Mouse (Mus musculus) forebrain, embryonic 15.5 days (tissue): ENCODE data around the gene Rhox6. TPM values are rescaled to one million over a fixed set of nuclear protein-coding genes. Genes with fewer than 3 reads are reported as not detected.
"Not testable (repeated sequence)": the region's sequence is repeated elsewhere in the genome, so short reads cannot be mapped to it uniquely, and the experiment has no call there.

Experiments used
- ATAC-seq: fragments of 200-750 bp; cut with Nextera tagmentation; replicated peaks from 2 replicates; pipeline ENCODE4 v1.8.0; 2017; ENCODE audit warnings: mild to moderate bottlenecking, moderate TSS enrichment, moderate library complexity
- H3K27ac ChIP-seq: fragments of 300-500 bp; sonication (generic); replicated peaks from 2 replicates; pipeline ENCODE4 v1.5.1; 2015; ENCODE audit warnings: mild to moderate bottlenecking, inconsistent platforms
- H3K27me3 ChIP-seq: fragments of 300-500 bp; sonication (generic); 2 replicates; pipeline ENCODE4 v1.6.1; 2015; ENCODE audit warnings: inconsistent platforms
- H3K36me3 ChIP-seq: fragments of 300-500 bp; sonication (generic); 2 replicates; pipeline ENCODE4 v1.6.1; 2015; ENCODE audit warnings: mild to moderate bottlenecking, inconsistent platforms
- H3K4me1 ChIP-seq: fragments of 300-500 bp; sonication (generic); 2 replicates; pipeline ENCODE4 v1.6.1; 2015; ENCODE audit warnings: inconsistent platforms
- H3K4me2 ChIP-seq: fragments of 300-500 bp; sonication (generic); replicated peaks from 2 replicates; pipeline ENCODE4 v1.6.1; 2015; ENCODE audit warnings: mild to moderate bottlenecking, inconsistent platforms
- H3K4me3 ChIP-seq: fragments of 300-500 bp; sonication (generic); 2 replicates; pipeline ENCODE4 v1.5.1; 2015; ENCODE audit warnings: mild to moderate bottlenecking, inconsistent platforms
- H3K9ac ChIP-seq: fragments of 300-500 bp; sonication (generic); replicated peaks from 2 replicates; pipeline ENCODE4 v1.6.1; 2015; ENCODE audit warnings: mild to moderate bottlenecking, inconsistent platforms
- H3K9me3 ChIP-seq: fragments of 300-500 bp; sonication (generic); 2 replicates; pipeline ENCODE4 v1.6.1; 2016; ENCODE audit warnings: inconsistent platforms
- WGBS: fragments of 180-500 bp; shearing (Covaris S2); methylation state at CpG from one replicate; pipeline ENCODE4 v1.1.7; 2015; ENCODE audit warnings: mixed read lengths; 5-methylcytosine and 5-hydroxymethylcytosine counted together
- polyA plus RNA-seq: library from polyadenylated mRNA; unstranded; fragments of >200 nt; fragmentation: Nextera tagmentation; extraction: Ambion mirVana; gene quantifications from 2 replicates; pipeline ENCODE4 v1.2.1, GENCODE M21; 2015

The Rhox6 gene
- not detected in 2 replicates for polyA plus RNA-seq

DNA sequence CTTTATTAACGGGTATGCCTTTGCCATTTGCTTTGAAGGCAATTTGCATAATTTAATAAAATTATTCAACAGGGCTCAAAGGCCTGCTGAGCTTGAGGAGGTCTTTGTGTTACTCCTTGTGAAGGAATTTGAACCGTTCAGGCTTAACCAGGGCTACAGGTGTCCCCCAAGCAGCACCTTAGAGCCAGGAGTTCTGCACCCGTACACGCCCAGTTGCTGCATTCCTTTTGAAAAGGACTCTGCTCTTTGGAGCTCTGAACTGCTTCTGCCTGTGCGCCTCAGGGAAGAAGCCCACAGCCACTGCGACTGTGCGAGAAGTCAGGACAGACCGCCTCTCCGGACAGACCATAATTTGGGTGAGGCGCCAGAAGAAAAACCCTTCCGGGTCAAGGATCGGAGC, at the start of gene Rhox6:
Rhox6 (plus strand) TSS at position 301 of the 400 bp plus-strand sequence.
- WGBS = 78% methylated on average over 4 of the region's 12 CpGs
- ATAC-seq, H3K36me3 ChIP-seq: not testable (repeated sequence)

DNA sequence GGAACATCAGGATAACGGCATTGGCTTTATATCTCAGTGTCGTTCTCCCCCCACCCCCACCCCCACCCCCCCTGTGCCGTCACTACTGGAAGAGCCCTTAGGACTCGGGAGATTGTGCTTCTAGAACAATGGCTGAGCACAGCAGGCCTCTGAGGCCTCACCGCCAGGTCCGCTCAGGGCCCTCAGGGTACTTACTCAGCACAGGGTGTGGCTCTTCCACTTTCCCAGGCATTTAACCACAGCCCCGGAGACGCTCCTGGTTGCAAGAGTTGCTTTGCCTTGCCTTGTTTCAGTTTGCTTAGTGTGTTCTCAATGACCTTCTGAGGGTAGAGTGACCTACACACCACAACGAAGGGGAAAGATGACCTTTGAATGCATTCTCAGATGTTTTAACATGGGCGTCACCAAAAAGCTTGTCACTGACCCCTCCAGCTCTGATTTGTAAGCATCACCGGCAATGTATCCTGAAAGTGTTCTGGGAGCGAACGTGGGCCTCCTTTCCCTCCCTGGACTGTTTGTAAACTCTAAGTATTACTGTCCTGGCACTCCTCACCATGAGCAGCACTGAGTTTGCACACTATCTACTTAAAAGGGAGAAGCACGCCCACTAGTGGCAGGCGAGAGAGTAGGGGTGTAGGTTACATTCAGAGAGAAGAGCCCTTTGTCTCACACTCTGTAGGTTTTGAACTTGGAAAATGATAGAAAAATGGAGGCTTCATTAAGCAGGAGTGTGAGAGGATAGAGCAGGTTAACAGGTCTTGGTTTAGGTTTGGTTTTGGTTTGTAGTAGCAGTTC, 19.2 kb upstream of the Rhox6 start:
- Histone ChIP-seq H3K4me3 (no peak overlapping the region), H3K9me3 (no peaks in the 10 kb centered on the region), H3K27ac (no peak overlapping the region), H3K4me1 (no peaks in the 10 kb centered on the region), H3K9ac (no peak overlapping the region), H3K27me3 (no peaks in the 10 kb centered on the region), H3K4me2 (no peak overlapping the region), H3K36me3 (no peaks in the 10 kb centered on the region)
- no peak for ATAC-seq
- 79% methylated on average over 15 of the region's 15 CpGs for WGBS

More for the DNA sequence above, at the start of gene Rhox6:
- not testable (repeated sequence) for H3K4me2 ChIP-seq, H3K9ac ChIP-seq, H3K4me1 ChIP-seq, H3K4me3 ChIP-seq, H3K27me3 ChIP-seq, H3K27ac ChIP-seq, H3K9me3 ChIP-seq

DNA sequence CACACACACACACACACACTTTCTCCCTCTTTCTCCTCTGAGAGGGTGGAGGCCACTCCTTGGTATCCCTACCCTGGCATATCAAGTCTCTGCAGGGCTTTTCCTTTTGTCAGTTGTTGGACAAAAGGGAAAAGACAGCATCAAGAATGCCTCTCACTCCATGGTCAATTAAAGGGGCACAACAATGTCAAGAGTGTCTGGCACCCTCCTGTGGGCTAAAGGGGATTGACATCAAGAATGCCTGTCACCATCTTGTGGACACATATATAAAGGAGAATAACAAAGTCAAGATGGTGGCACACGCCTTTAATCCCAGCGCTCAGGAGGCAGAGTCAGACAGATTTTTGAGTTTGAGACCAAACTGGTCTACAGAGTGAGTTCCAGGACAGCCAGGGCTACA, 17.3 kb upstream of the Rhox6 start:
- no peak overlapping the region for H3K9ac ChIP-seq
- 87% methylated on average over 2 of the region's 2 CpGs for WGBS
- no peaks in the 10 kb centered on the region for H3K4me1 ChIP-seq
- no peak for ATAC-seq
- H3K9me3 ChIP-seq = no peaks in the 10 kb centered on the region
- no peaks in the 10 kb centered on the region for H3K36me3 ChIP-seq
- no peaks in the 10 kb centered on the region for H3K27me3 ChIP-seq
- H3K27ac ChIP-seq = no peak overlapping the region
- no peak overlapping the region for H3K4me2 ChIP-seq
- no peak overlapping the region for H3K4me3 ChIP-seq

DNA sequence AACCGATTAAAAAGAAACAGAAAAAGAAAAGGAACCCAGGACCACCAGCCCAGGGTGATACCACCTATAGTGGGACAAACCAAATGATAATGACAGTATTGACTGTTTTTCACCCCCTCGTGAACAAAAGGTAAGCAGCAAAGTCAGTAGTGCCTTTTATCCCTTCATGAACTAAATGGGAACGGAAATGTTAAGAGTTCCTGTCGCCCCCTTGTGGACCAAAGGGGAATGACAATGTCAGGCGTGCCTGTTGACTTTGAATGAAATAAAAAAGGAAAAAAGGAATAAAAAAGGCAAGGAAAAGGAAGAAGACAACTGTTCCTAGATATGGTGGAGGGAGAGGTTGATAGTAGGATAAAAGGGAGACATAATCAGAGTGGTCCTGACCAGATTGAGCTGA, 15.5 kb upstream of the Rhox6 start:
- WGBS = 31% methylated on average over 5 of the region's 5 CpGs
- Histone ChIP-seq H3K36me3 (no peaks in the 10 kb centered on the region), H3K9me3 (no peaks in the 10 kb centered on the region), H3K4me2 (no peak overlapping the region), H3K4me3 (no peak overlapping the region), H3K27me3 (no peaks in the 10 kb centered on the region), H3K9ac (no peak overlapping the region), H3K27ac (no peak overlapping the region), H3K4me1 (no peaks in the 10 kb centered on the region)
- no peak for ATAC-seq

DNA sequence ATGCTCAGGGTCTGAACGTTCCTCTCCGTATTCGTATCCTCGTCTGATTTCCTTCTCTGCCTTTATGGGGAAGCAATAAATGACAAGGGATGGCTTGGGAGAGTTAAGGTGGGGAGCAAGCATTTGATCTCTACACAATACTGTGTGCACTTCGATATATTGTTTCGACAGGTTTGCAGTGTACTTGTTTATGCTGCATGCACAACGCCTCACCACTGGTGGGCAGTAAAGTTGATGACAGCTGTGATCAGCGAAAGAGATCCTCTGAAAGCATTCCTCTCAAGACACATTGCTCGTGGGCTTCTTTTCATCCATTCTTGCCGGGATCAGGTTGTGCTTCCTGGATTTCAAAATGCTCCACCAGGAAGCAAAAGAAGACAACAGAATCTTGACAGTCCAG, 11.0 kb upstream of the Rhox6 start:
- Histone ChIP-seq H3K4me2 (no peak overlapping the region), H3K4me3 (no peak overlapping the region), H3K9me3 (no peaks in the 10 kb centered on the region), H3K27me3 (no peaks in the 10 kb centered on the region), H3K4me1 (no peaks in the 10 kb centered on the region), H3K27ac (no peak overlapping the region), H3K9ac (no peak overlapping the region), H3K36me3 (no peaks in the 10 kb centered on the region)
- WGBS = 71% methylated on average over 10 of the region's 10 CpGs
- no peak for ATAC-seq

DNA sequence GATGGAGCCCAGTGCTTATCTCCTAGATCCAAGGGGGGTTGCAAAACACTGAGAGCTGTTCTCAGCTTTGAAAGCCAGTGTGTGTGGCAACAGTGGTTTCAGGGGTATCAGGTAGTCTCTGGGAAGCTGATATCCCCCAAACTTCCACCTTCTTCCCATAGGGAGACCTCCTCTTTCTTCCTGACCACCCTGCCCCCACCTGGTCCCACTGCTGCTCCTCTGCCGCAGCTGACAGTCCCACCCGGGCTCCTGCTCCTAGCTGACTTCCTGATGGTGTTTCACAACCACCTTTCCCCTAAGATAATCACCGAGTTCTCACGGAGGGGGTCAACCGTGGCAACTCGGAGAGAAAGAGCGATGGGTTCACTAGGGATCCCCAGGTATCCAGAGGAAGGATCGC, 4.7 kb downstream of the Rhox6 start, which contains the start of gene Rhox7a:
Rhox7a (plus strand) TSS at position 301 of the 400 bp plus-strand sequence.
- H3K9me3 ChIP-seq, ATAC-seq, H3K27me3 ChIP-seq, H3K4me2 ChIP-seq, H3K36me3 ChIP-seq, H3K4me3 ChIP-seq, H3K27ac ChIP-seq, H3K9ac ChIP-seq, H3K4me1 ChIP-seq: not testable (repeated sequence)
- WGBS = 82% methylated on average over 8 of the region's 8 CpGs

DNA sequence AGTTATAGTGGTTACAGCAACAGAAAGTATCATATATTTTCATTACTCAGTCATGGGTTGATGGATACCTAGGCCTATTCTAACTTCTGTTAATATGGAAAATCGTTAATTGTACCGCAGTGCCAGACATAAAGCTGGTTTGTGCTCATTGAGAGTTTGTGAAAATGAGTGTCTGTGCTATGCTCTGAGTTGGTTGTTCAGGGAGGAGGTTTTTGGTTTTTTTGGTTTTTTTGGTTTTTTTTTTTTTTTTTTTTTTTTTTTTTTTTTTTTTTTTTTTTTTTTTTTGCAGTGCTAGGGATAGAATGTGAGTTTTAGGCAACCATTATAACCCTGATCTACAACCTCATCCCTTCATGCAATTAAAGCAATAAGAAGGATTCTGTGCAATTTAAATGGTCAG, 44.9 kb downstream of the Rhox6 start:
- no peak for ATAC-seq
- Histone ChIP-seq H3K9me3 (no peaks in the 10 kb centered on the region), H3K4me3 (no peak overlapping the region), H3K27ac (no peak overlapping the region), H3K27me3 (no peaks in the 10 kb centered on the region), H3K9ac (no peak overlapping the region), H3K36me3 (no peaks in the 10 kb centered on the region), H3K4me2 (no peak overlapping the region), H3K4me1 (no peaks in the 10 kb centered on the region)
- 89% methylated on average over 2 of the region's 2 CpGs for WGBS

DNA sequence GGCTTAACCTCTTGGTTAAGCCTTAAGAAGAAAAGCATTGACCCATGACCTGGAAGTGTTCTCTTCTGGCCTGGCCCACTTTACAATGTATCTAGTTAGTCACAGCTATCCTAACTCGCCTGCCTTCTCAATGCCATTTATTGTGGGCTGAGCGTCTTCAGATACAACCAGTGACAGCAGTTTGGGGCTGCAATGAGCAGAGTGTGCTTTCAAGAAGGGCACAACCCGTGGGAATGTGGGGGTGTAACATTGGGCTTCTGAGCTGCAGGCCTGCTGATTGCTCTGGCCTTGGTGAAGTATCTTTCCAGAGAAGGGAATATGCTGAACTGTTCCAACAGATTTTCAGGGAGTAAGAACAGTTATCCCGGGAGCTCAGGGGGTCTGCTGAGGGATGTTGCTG, 52.1 kb downstream of the Rhox6 start, which contains the start of gene Rhox8:
Rhox8 (minus strand) TSS at position 101 of the 400 bp plus-strand sequence.
- ATAC-seq = no peak
- no peaks in the 10 kb centered on the region for H3K27me3 ChIP-seq
- H3K27ac ChIP-seq = no peak within 1 kb of the TSS
- WGBS = 81% methylated on average over 4 of the region's 4 CpGs
- H3K36me3 ChIP-seq = no peaks in the 10 kb centered on the region
- no peak within 1 kb of the TSS for H3K4me2 ChIP-seq
- H3K9me3 ChIP-seq = no peaks in the 10 kb centered on the region
- no peak within 1 kb of the TSS for H3K9ac ChIP-seq
- no peaks in the 10 kb centered on the region for H3K4me1 ChIP-seq
- no peak within 1 kb of the TSS for H3K4me3 ChIP-seq

Other genes with a start within 250 kb of the Rhox6 start
- not detected in 2 replicates for gene Rhox3f, start 245.9 kb upstream of the Rhox6 start, polyA plus RNA-seq
- gene Rhox4f, start 219.2 kb upstream of the Rhox6 start, polyA plus RNA-seq = not detected in 2 replicates
- not detected in 2 replicates for gene Rhox3g, start 198.3 kb upstream of the Rhox6 start, polyA plus RNA-seq
- gene Rhox2g, start 183.4 kb upstream of the Rhox6 start, polyA plus RNA-seq = not detected in 2 replicates
- not detected in 2 replicates for gene Rhox4g, start 175.6 kb upstream of the Rhox6 start, polyA plus RNA-seq
- gene Rhox3h, start 158.1 kb upstream of the Rhox6 start, polyA plus RNA-seq = not detected in 2 replicates
- gene Rhox2h, start 153.6 kb upstream of the Rhox6 start, polyA plus RNA-seq = not detected in 2 replicates
- gene Rhox5, start 22.1 kb upstream of the Rhox6 start, polyA plus RNA-seq = not detected in 2 replicates
- gene Rhox7a, start 4.8 kb downstream of the Rhox6 start, polyA plus RNA-seq = not detected in 2 replicates
- gene Rhox8, start 52.0 kb downstream of the Rhox6 start, polyA plus RNA-seq = not detected in 2 replicates
- gene Rhox7b, start 70.3 kb downstream of the Rhox6 start, polyA plus RNA-seq = not detected in 2 replicates
- gene Rhox9, start 74.9 kb downstream of the Rhox6 start, polyA plus RNA-seq = not detected in 2 replicates
- gene Btg1-ps1, start 191.9 kb downstream of the Rhox6 start, polyA plus RNA-seq = not detected in 2 replicates
- gene Btg1-ps2, start 216.2 kb downstream of the Rhox6 start, polyA plus RNA-seq = not detected in 2 replicates
- gene Rhox10, start 239.6 kb downstream of the Rhox6 start, polyA plus RNA-seq = not detected in 2 replicates